Mouse (Mus musculus) liver, embryonic 12.5 days (tissue): ENCODE measurements around the gene Oma1. TPM values are rescaled to one million over a fixed set of nuclear protein-coding genes. Genes with fewer than 3 reads are reported as not detected.
A peak's percentile ranks its signal among the peaks of the same experiment; 100 is the strongest.

Experiments
- ATAC-seq: fragments of 200-750 bp; cut with Nextera tagmentation; 2 replicates; pipeline ENCODE4 v1.8.0; 2017; ENCODE audit warnings: moderate number of reproducible peaks, mild to moderate bottlenecking, moderate library complexity
- H3K27ac ChIP-seq: fragments of 300-500 bp; sonication (generic); 2 replicates; pipeline ENCODE4 v1.5.1; 2016; ENCODE audit warnings: mild to moderate bottlenecking
- H3K27me3 ChIP-seq: fragments of 300-500 bp; sonication (generic); replicated peaks from 2 replicates; pipeline ENCODE4 v1.6.1; 2016; ENCODE audit warnings: mild to moderate bottlenecking, moderate library complexity
- H3K36me3 ChIP-seq: fragments of 300-500 bp; sonication (generic); 2 replicates; pipeline ENCODE4 v1.6.1; 2016; ENCODE audit warnings: mild to moderate bottlenecking, moderate library complexity
- H3K4me1 ChIP-seq: fragments of 300-500 bp; sonication (generic); 2 replicates; pipeline ENCODE4 v1.6.1; 2016
- H3K4me2 ChIP-seq: fragments of 300-500 bp; sonication (generic); 2 replicates; pipeline ENCODE4 v1.6.1; 2016; ENCODE audit warnings: mild to moderate bottlenecking, moderate library complexity
- H3K4me3 ChIP-seq: fragments of 300-500 bp; sonication (generic); 2 replicates; pipeline ENCODE4 v1.5.1; 2016; ENCODE audit warnings: mild to moderate bottlenecking, moderate library complexity
- H3K9ac ChIP-seq: fragments of 300-500 bp; sonication (generic); 2 replicates; pipeline ENCODE4 v1.6.1; 2016; ENCODE audit warnings: mild to moderate bottlenecking, moderate library complexity
- H3K9me3 ChIP-seq: fragments of 300-500 bp; sonication (generic); replicated peaks from 2 replicates; pipeline ENCODE4 v1.6.1; 2016; ENCODE audit warnings: mild to moderate bottlenecking, moderate library complexity
- WGBS: fragments of 180-500 bp; shearing (Covaris S2); methylation state at CpG from one replicate; pipeline ENCODE4 v1.1.7; 2016; ENCODE audit not compliant: insufficient replicate concordance; 5-methylcytosine and 5-hydroxymethylcytosine counted together
- polyA plus RNA-seq: library from polyadenylated mRNA; unstranded; fragments of >200 nt; fragmentation: Nextera tagmentation; extraction: Ambion mirVana; gene quantifications from 2 replicates; pipeline ENCODE4 v1.2.1, GENCODE M21; 2016

Oma1 gene
- polyA plus RNA-seq, 1 experiment from 2014 or later, result 16.5 TPM

DNA sequence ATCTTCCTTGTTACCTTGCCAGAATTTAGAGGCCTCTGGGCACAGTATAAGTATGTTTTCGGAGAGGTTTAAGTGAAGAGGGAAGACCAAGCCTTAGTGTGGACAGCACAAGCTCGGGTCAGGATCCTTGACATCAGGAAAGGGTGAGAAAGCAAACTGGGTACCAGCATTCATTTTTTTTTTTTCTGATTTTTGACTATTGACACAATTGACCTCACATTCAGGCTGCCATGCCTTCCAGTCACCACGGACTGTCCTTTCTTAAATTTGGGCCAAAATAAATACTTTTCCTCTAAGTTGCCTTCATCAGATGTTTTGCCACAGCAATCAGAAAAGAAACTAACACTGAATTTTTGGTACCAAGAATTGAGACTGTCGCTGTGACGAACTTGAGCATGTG is 68.6 kb downstream of the Oma1 start:
- Histone ChIP-seq H3K9ac (no peak overlapping the region), H3K4me3 (no peak overlapping the region), H3K27ac (no peak overlapping the region), H3K4me2 (no peak overlapping the region), H3K27me3 (no peaks in the 10 kb centered on the region), H3K4me1 (no peaks in the 10 kb centered on the region), H3K36me3 (no peaks in the 10 kb centered on the region), H3K9me3 (no peaks in the 10 kb centered on the region)
- ATAC-seq, result no peak
- WGBS, result 72% methylated on average over 5 of the region's 5 CpGs

DNA sequence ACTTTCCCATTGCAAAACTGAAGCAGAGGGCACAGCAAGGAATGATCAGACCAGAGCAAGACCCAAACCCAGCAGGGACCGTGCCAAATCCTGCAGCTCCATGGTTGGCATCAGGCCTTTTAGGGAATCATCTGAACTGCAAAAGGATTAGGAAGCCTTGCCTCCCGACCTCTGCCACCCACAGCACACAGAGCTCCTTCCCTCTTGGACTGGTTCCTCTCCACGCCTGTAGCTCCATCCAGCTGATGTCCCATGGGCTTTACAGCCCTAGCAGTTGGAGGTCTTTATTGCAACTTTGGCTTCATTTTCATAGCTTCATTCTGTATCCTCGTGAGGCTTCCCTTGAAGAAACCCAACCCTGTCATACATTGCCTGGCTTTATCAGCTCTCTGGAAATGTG is 71.4 kb downstream of the Oma1 start:
- Histone ChIP-seq H3K27ac (peak overlapping the region; percentile 63), H3K9me3 (no peaks in the 10 kb centered on the region), H3K27me3 (no peaks in the 10 kb centered on the region), H3K9ac (no peak overlapping the region), H3K36me3 (no peaks in the 10 kb centered on the region), H3K4me3 (no peak overlapping the region), H3K4me2 (no peak overlapping the region), H3K4me1 (no peaks in the 10 kb centered on the region)
- WGBS, result 53% methylated on average over 4 of the region's 4 CpGs
- no peak for ATAC-seq

DNA sequence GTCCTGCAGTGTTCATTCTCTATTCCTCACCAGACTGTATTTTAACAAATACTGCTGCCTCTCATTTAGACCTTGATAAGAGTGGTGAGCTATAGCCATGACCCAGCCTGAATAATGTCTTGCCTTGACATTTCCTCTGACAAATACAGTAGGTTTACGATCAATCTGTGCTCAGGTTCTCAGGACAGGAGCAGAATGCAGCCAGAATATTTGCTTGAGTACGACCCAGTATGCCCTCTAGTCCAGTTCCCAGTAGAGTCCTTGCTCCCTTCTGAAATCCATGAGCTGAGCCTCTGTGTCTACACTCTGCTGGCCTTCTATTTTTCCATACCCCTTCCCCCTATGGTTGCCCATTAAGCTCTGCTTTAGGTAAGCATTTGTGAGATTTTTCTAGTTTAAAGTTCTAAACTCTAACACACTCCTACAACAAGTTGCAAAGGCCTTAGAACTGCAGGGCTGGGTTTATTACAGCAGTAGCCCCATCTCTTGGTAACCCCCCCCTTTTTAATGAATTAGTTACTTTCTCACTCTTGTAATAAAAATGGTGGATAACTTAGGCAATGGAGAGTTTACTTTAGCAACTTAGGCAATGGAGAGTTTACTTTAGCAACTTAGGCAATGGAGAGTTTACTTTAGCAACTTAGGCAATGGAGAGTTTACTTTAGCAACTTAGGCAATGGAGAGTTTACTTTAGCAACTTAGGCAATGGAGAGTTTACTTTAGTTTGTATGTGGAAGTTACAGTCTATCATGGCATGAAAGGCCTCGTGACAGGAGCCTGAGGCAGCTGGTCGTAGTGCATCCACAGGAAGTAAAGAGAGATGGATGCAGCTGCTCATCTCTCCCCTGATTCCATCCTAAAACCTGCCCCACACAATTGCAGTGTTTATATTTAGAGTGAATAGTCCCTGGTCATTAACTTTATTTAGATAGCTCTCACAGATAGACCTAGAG is 72.5 kb downstream of the Oma1 start:
- Histone ChIP-seq H3K27me3 (no peaks in the 10 kb centered on the region), H3K9me3 (no peaks in the 10 kb centered on the region), H3K36me3 (no peaks in the 10 kb centered on the region), H3K9ac (no peak overlapping the region), H3K4me3 (no peak overlapping the region), H3K4me1 (no peaks in the 10 kb centered on the region), H3K4me2 (no peak overlapping the region), H3K27ac (peak overlapping the region; percentile 63)
- 47% methylated on average over 4 of the region's 4 CpGs for WGBS
- peak; percentile 66 for ATAC-seq

DNA sequence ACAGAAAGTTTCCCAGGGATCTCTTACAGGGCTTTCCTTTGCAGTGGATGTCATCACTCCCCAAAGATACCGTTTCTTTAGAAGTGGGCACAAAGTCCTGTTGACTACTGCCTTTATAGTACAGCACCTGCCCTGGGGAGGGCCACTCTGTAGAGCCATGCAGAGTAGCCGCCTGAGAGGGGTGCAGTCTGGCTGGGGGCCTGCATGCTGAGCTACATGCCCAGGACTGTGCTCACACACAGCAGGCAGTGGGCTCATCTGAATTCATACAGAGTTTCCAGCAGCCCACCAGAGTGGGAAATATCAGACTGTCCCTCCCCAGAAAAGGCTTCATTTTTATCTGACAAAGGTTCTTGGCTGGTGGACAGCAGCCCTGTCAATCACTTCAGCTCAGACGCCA is 73.7 kb downstream of the Oma1 start:
- Histone ChIP-seq H3K4me2 (no peak overlapping the region), H3K27me3 (no peaks in the 10 kb centered on the region), H3K4me1 (no peaks in the 10 kb centered on the region), H3K9me3 (no peaks in the 10 kb centered on the region), H3K4me3 (no peak overlapping the region), H3K27ac (no peak overlapping the region), H3K36me3 (no peaks in the 10 kb centered on the region), H3K9ac (no peak overlapping the region)
- WGBS, result 59% methylated on average over 3 of the region's 3 CpGs
- no peak for ATAC-seq

DNA sequence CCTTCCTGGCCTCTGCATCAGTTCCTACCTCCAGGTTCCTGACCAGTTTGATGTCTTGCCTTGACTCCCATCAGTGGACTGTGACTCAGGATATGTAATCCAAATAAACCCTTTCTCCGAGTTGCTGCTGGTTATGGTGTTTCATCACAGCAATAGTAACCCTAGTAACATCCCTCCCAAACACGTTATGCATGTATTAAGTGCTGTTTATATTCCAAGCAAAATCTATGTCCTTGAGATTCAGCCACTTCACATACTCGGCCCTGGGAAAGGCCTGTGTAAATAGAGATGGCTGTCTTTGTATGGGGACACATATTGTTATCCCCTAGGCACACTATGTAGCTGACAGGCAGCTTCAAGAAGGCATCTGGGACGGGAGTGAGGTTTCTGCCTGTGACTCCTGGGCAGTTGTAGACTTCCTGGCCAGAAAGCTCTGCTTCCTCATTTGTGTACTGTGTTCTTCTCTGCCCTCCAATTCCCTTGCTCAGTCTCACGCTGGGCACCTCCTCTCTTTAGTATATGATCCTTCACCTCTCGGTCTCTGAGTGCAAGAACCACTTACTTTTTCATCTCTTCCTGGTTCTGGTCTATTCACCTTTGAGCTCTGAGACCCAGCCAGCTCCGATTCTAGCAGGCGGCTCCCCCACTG is 75.0 kb downstream of the Oma1 start:
- H3K27me3 ChIP-seq, result no peaks in the 10 kb centered on the region
- 47% methylated on average over 8 of the region's 8 CpGs for WGBS
- H3K9ac ChIP-seq, result no peak overlapping the region
- no peak overlapping the region for H3K27ac ChIP-seq
- no peak overlapping the region for H3K4me3 ChIP-seq
- no peak overlapping the region for H3K4me2 ChIP-seq
- H3K36me3 ChIP-seq, result no peaks in the 10 kb centered on the region
- no peaks in the 10 kb centered on the region for H3K9me3 ChIP-seq
- no peak for ATAC-seq
- H3K4me1 ChIP-seq, result no peaks in the 10 kb centered on the region

DNA sequence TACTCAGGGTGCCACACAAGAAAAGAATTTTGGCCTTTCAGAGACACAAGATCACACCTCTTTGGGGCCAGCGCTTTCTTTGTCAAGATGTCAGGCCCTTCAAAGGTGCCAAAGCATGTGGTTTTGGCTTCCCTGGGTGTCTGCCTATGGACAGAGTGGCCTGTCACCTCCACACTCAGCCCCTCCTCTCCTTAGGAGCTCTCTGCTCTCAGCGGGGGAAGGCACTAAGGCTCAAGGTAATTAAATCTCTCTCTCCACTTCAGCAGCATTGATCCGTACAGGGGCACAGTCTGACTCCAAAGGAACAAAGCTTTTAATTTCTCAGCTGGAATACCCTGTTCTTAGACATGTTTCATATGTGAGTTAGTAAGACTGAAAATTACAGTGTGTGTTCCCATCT is 76.0 kb downstream of the Oma1 start:
- H3K9ac ChIP-seq, result no peak overlapping the region
- H3K4me3 ChIP-seq, result no peak overlapping the region
- no peak for ATAC-seq
- H3K4me2 ChIP-seq, result no peak overlapping the region
- H3K36me3 ChIP-seq, result no peaks in the 10 kb centered on the region
- WGBS, result 53% methylated on average over 3 of the region's 3 CpGs
- H3K27ac ChIP-seq, result no peak overlapping the region
- H3K27me3 ChIP-seq, result no peaks in the 10 kb centered on the region
- no peaks in the 10 kb centered on the region for H3K9me3 ChIP-seq
- no peaks in the 10 kb centered on the region for H3K4me1 ChIP-seq

DNA sequence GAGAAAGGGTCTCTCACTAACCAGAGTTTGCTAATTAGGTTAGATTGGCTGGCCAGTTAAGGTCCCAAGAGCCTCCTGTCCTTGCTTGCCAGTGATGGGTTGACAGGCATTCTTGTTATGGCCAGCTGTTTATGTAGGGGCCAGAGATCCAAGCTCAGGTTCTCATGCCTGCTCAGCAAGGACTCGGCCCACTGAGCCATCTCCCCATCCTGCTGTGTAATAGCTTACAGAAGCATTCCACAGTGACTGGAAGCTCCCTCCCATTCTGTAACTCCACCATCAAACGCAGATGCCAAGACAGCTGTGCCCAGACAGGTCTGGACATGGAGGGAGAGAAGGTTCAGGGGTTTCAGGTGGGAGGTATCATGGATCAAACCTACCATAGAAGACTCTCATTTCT is 76.9 kb downstream of the Oma1 start:
- no peak overlapping the region for H3K27ac ChIP-seq
- no peaks in the 10 kb centered on the region for H3K9me3 ChIP-seq
- no peaks in the 10 kb centered on the region for H3K4me1 ChIP-seq
- no peaks in the 10 kb centered on the region for H3K36me3 ChIP-seq
- no peak overlapping the region for H3K4me2 ChIP-seq
- H3K4me3 ChIP-seq, result no peak overlapping the region
- 60% methylated on average over 2 of the region's 2 CpGs for WGBS
- H3K27me3 ChIP-seq, result no peaks in the 10 kb centered on the region
- no peak for ATAC-seq
- H3K9ac ChIP-seq, result no peak overlapping the region

DNA sequence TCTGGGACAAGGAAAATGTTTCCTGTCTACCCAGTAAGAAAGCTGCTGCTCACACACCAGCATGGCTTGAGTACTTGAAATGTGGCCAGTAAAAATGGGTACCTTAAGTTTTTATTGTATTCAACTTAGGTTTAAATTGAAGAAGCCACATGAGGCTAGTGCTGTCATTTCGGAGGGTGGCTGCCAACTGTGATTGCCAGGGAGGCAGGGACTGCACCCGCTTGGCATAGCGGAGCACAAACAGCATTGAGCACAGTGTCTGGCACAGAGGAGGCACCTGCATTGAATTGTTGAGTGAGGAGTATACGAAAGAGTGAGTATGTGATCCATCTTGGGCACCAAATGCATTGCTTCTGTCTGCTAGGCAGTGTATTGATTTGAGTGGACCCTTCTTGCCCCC is 81.5 kb downstream of the Oma1 start:
- H3K4me2 ChIP-seq, result no peak overlapping the region
- H3K36me3 ChIP-seq, result no peaks in the 10 kb centered on the region
- no peak overlapping the region for H3K9ac ChIP-seq
- H3K27me3 ChIP-seq, result no peaks in the 10 kb centered on the region
- 73% methylated on average over 4 of the region's 4 CpGs for WGBS
- H3K4me3 ChIP-seq, result no peak overlapping the region
- no peak for ATAC-seq
- H3K4me1 ChIP-seq, result no peaks in the 10 kb centered on the region
- H3K27ac ChIP-seq, result no peak overlapping the region
- H3K9me3 ChIP-seq, result no peaks in the 10 kb centered on the region

DNA sequence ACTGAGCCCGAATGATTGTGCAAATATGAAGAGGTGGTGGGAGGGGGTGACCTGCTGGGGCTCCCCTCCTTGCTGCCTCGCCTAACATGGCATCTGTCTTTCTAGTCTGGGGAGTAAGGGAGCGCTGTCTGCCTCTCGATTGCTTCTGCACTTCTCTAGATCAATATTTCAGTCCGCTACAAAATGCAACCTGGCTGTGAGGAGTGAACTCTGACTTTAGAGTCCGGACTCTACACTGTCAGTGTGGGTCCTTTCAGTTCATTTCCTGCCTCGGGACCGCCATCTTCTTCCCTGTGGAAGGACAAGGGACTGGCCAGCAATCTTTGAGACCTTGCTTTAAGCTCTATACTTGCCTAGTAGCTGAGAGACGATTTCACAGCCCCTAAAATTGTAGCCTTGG is 82.3 kb downstream of the Oma1 start:
- no peak for ATAC-seq
- Histone ChIP-seq H3K27ac (no peak overlapping the region), H3K4me3 (no peak overlapping the region), H3K4me2 (no peak overlapping the region), H3K4me1 (no peaks in the 10 kb centered on the region), H3K36me3 (no peaks in the 10 kb centered on the region), H3K27me3 (no peaks in the 10 kb centered on the region), H3K9ac (no peak overlapping the region), H3K9me3 (no peaks in the 10 kb centered on the region)
- 59% methylated on average over 9 of the region's 9 CpGs for WGBS

DNA sequence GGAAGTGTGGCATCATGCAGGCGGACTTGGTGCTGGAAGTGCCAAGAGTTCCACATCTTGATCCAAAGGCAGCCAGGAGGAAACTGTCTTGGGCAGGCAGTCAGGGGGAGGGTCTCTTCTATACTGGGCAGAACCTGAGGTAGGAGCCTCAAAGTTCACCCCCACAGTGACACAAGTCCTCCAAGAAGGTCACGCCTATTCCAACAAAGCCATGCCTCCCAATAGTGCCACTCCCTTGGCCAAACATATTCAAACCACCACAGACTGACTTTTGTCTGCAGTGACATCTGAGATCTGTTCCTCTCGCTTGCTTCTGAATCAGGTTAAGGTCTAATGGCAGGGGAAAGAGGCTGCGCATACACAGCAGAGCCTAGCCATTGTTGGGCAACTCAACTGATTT is 83.3 kb downstream of the Oma1 start:
- H3K36me3 ChIP-seq, result no peaks in the 10 kb centered on the region
- no peak overlapping the region for H3K9ac ChIP-seq
- 68% methylated on average over 4 of the region's 4 CpGs for WGBS
- ATAC-seq, result no peak
- no peak overlapping the region for H3K4me2 ChIP-seq
- no peaks in the 10 kb centered on the region for H3K9me3 ChIP-seq
- no peak overlapping the region for H3K27ac ChIP-seq
- H3K27me3 ChIP-seq, result no peaks in the 10 kb centered on the region
- H3K4me3 ChIP-seq, result no peak overlapping the region
- H3K4me1 ChIP-seq, result no peaks in the 10 kb centered on the region

DNA sequence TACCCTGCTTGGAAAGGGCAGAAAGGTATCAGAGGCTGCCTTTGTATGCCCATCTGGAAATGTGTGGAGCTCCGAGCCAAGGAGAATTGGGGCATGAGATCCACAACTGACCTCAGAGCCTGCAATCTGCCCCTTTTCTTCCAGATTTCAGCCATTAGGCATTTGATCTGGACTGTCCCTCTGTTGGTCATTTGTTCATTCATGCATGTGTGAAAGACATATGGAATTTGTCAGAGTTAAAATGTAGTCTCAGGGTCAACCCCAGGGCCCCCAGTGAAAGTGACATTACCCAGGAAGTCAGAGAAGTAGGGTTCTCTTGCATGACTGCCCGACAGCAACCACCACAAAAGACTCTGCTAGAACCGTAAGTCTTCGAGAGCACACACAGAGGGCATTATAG is 89.0 kb downstream of the Oma1 start:
- no peak overlapping the region for H3K4me2 ChIP-seq
- H3K27ac ChIP-seq, result no peak overlapping the region
- H3K4me3 ChIP-seq, result no peak overlapping the region
- H3K4me1 ChIP-seq, result no peaks in the 10 kb centered on the region
- WGBS, result 71% methylated on average over 4 of the region's 4 CpGs
- ATAC-seq, result no peak
- no peaks in the 10 kb centered on the region for H3K27me3 ChIP-seq
- H3K9ac ChIP-seq, result no peak overlapping the region
- H3K36me3 ChIP-seq, result no peaks in the 10 kb centered on the region
- H3K9me3 ChIP-seq, result no peaks in the 10 kb centered on the region

DNA sequence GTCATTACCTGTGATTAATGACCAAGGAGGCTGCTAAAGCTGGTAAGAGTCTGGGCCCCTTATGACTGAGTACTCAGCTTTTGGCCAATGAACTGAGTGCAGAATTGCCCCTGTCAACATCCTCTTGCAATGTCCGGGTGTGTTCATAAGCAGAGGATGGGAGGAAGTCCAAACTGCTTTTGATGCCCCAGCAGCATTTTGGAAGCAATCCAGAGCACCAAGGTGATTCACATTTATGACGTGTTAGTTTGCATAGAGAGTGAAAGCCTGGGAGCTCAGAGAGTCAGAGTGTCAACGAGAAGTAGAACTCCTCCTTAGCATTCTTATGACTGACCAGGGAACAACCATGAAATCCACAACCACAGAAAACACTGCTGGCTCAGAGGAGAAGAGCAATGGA is 91.7 kb downstream of the Oma1 start:
- Histone ChIP-seq H3K9me3 (no peaks in the 10 kb centered on the region), H3K4me3 (no peak overlapping the region), H3K27me3 (no peaks in the 10 kb centered on the region), H3K4me1 (no peaks in the 10 kb centered on the region), H3K27ac (no peak overlapping the region), H3K4me2 (no peak overlapping the region), H3K9ac (no peak overlapping the region), H3K36me3 (no peaks in the 10 kb centered on the region)
- WGBS, result 59% methylated on average over 3 of the region's 3 CpGs
- ATAC-seq, result no peak
